Mouse (Mus musculus): Measurements from ENCODE around the gene Dnajc5. TPM values are rescaled to one million over a fixed set of nuclear protein-coding genes. Genes with fewer than 3 reads are reported as not detected.

Dnajc5 gene
- polyA plus RNA-seq, 1 experiment, result 38.6 TPM

DNA sequence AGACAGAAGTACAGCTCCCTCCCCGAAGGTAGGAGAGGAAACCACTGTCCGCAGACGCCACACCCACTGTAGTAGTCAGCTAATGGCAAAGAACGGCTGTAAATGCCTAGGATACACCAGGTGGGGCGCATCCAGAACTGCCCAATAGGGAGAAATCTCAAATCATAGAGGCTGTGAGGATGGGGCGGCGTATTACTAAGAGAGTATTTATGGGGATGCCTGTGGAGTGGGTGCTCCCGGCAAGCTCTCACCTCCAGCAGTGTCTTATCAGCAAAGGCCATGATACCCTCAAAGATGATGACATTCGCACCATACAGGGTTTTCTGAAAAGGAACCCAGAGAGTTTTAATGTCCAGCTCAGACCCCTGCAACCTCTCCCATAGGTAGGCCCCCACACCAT lies 53.7 kb downstream of the Dnajc5 start:
- Histone ChIP-seq H3K4me3 (ENCODE audit: insufficient read depth, low read depth, low read length) (no peak overlapping the region), H3K4me1 (ENCODE audit: control insufficient read depth, insufficient read depth, insufficient read length, low read length) (no peaks in the 10 kb centered on the region)

DNA sequence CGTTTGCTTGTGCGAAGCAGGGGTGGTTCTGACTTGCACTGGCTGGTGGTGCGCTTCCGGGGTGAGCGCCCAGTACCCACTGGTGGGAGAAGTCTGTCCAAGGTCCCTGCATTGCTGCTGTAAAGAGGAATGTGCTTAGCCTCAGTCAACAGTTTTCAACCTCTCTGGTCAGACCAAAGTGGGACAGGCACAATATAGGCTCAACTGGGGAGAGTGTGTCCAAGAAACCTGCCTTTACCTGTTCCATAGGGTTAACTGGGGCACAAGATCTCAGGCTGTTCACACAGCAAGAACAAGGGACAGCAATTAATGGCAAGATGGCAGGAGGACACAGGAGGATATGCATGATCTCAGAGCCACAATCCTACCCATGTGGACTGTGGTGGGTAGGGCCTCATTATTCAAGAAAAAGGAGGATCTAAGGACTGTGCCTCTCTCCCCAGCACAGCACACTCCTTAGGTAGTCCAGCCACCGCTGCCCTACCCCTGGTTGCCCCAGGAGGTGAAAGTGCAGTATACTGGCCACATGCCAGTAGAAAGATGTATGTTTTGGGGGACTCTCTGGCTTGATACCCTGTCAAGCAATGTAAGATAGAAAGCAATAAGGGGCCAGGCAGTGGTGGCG lies 54.7 kb downstream of the Dnajc5 start:
- Histone ChIP-seq H3K27ac (replicated peaks; ENCODE audit: low read depth, low read length) (no peak overlapping the region), H3K4me1 (ENCODE audit: control insufficient read depth, insufficient read depth, insufficient read length, low read length) (no peaks in the 10 kb centered on the region)

More for the DNA sequence above, 53.7 kb downstream of the Dnajc5 start:
- no peak overlapping the region for H3K27ac ChIP-seq (replicated peaks; ENCODE audit: low read depth, low read length)

DNA sequence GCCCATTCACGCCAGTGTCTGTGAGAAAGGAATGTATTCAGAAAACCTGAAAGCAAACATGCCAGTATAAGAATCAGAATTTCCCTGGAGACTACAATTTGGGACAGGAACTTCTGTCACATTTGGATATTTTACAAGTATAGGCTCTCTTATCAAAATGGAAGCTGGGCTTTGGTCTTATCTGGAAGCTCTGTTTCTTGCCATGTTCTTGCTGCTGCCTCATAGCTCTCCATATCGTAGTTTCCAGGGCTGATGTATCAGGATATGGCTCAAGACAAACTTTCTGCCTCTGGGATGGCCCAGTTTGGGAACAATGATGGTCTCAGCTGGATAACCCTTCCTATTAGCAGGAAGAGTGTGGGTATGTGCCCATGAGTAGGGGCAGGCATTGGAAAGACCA lies 56.3 kb downstream of the Dnajc5 start:
- Histone ChIP-seq H3K27ac (replicated peaks; ENCODE audit: low read depth, low read length) (no peak overlapping the region), H3K4me3 (ENCODE audit: insufficient read depth, low read depth, low read length) (no peak overlapping the region), H3K4me1 (ENCODE audit: control insufficient read depth, insufficient read depth, insufficient read length, low read length) (no peaks in the 10 kb centered on the region; the same call in 1 of the 2 replicates)

More for the DNA sequence above, 54.7 kb downstream of the Dnajc5 start:
- no peak overlapping the region for H3K4me3 ChIP-seq (ENCODE audit: insufficient read depth, low read depth, low read length)

DNA sequence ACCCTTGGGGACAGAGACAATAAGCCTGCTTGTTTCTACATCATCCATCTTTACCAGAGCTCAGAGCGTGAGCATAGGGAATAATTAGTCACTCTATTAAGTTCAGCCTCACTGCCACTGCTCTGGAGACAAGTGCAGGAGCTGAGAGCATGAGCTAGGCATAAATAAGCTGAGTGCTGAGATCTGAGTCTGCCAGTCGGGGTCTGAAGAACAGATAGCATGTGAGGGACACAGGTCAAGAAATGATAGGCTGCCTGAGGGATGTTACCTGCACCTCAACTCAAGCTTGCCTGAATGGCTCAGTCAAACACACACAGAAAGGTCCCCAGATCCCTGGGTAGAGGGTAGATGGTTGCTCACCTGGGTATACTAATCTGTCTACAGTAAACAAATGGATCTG lies 56.8 kb downstream of the Dnajc5 start:
- Histone ChIP-seq H3K4me3 (ENCODE audit: insufficient read depth, low read depth, low read length) (no peak overlapping the region), H3K4me1 (ENCODE audit: control insufficient read depth, insufficient read depth, insufficient read length, low read length) (no peaks in the 10 kb centered on the region; the same call in 1 of the 2 replicates), H3K27ac (replicated peaks; ENCODE audit: low read depth, low read length) (no peak overlapping the region)

DNA sequence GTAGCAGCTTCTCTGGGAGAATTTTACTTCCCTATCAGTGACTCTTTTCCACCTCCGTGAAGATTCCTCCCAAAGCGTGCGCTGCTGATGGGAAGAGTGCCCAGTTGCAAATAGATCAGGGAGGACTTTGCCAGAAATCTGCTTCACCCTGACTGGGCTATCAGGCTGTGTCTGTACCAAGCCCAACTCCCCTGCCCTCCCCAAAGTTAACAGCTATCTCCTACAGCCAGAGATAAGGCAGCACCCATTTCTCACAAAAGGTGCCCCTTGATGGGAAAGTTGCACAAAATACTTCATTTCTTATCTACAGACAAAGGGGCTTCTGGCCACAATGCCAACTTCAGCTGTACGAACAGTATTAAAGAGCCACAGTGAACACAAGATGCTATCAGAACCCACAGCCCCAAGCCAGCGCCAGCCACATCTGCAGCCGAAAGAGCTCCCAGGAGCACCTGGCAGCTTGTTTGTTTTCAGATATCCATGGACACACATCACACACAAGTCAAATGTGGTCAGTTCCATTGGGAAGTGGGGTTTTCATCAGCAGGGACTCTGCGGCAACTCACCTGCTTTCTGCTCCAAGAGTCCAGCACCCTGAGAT lies 57.8 kb downstream of the Dnajc5 start:
- no peak overlapping the region for H3K27ac ChIP-seq (replicated peaks; ENCODE audit: low read depth, low read length)
- H3K4me3 ChIP-seq (ENCODE audit: insufficient read depth, low read depth, low read length), result no peak overlapping the region
- no peaks in the 10 kb centered on the region; the same call in 1 of the 2 replicates for H3K4me1 ChIP-seq (ENCODE audit: control insufficient read depth, insufficient read depth, insufficient read length, low read length)

DNA sequence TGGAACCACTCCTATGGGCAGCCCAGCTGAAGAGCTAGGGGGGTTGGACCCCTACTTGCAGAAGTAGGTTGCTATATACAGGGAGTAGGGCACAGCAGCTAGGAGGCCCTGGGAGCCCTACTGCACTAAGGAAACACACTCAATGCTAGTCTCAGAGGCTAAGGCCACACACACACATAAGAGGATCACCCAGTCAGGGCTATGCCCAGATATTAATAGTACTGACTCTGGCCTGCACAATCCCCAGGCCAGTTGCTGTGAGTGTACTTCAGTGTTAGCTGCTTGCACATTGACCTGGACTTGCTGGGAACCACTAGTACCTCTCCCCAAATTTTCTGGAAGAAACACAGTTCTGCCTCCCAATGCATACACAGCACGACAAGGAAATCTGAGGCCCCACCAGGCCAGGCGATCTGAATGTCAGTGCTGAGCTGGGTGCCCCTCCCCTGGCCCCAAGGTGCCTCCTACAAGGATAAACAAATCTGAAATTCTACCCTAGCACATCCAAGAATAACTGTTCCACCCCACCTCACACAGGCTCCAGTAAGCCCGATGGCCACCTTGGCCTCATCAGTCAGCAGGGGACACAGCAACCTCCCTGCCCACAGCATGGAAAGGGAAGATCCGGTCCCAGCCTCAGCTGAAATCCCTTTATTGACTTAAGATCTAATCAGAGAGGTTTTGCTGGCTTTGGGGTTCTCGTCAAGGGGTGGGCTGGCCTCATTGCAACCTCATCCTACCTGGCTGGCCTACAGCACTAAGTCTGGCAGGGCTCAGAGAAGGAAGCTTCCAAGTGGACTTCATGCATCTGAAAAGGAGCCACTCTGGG lies 58.7 kb downstream of the Dnajc5 start:
- Histone ChIP-seq H3K27ac (replicated peaks; ENCODE audit: low read depth, low read length) (no peak overlapping the region), H3K4me3 (ENCODE audit: insufficient read depth, low read depth, low read length) (no peak overlapping the region)

DNA sequence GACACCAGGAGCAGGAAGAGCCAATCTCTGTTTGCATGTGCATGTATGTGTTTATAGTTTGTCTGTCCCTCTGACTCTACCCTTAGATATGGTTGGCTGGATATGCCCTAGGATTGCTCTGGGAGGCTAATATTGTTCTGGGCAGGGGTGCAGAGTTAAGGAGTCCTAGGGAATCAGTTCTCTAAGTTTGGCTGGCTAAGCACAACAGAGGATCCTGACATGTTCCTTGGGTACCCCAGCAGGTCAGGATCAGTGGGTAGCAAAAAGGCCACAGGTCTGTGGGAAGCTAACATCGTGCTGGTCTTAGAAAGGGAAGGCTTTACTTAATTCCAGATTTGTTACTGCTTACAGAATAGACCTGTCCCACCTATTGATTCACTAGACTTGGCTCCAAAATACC lies 59.4 kb downstream of the Dnajc5 start:
- no peaks in the 10 kb centered on the region; the same call in 1 of the 2 replicates for H3K4me1 ChIP-seq (ENCODE audit: control insufficient read depth, insufficient read depth, insufficient read length, low read length)
- no peak overlapping the region for H3K27ac ChIP-seq (replicated peaks; ENCODE audit: low read depth, low read length)
- H3K4me3 ChIP-seq (ENCODE audit: insufficient read depth, low read depth, low read length), result no peak overlapping the region

More for the DNA sequence above, 58.7 kb downstream of the Dnajc5 start:
- no peaks in the 10 kb centered on the region; the same call in 1 of the 2 replicates for H3K4me1 ChIP-seq (ENCODE audit: control insufficient read depth, insufficient read depth, insufficient read length, low read length)

DNA sequence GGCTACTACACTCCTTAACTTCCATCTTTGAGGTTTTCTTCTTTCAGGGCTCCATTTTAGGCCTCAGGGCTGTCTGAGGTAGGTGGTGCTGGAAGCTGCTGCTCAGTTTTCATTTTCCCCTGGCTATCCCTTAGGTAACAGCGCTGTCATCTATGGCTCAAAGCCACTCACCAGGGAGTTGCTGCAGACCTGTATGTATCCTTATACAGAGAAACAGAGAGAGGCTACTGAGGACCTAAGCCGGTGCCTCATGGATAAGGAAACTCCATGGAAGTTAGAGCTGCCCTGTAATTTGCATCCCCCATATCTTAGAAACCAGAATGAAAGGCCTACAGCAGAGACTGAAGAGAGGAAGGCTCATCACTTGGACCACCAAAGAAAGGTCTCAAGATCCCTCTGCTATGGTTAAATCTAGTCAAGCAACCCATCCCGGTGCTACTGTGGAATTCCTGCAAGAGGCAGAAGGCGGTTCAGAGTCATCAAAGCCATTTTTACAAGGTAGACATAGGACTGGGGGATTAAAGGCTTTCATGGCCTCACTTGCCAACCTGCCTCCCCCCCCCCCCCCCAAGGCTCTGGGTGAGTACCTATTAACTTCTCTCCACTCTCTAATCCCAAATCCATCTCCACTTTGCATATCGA lies 60.0 kb downstream of the Dnajc5 start:
- H3K27ac ChIP-seq (replicated peaks; ENCODE audit: low read depth, low read length), result peak overlapping the region; percentile 64
- H3K4me1 ChIP-seq (ENCODE audit: control insufficient read depth, insufficient read depth, insufficient read length, low read length), result no peaks in the 10 kb centered on the region; the same call in 1 of the 2 replicates
- H3K4me3 ChIP-seq (ENCODE audit: insufficient read depth, low read depth, low read length), result peak overlapping the region; percentile 76

DNA sequence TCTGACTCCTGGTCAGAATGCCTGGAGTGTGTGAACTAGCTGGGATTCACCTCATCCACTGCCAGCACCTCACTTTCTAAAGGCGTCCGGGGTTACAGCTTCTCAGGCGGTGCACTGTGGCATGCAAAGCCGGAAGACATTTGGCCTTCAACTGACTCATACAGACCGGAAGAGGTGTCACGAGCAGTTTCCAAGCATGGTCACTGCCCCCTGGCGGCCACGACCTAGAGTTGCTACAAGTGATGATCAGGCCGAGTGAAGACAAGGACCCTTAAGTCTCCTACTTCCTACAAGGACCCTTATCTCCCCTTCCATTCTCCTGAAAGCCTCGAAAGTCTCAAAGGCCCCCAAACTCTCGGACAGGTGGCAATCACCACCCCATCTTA lies 60.7 kb downstream of the Dnajc5 start:
- H3K4me3 ChIP-seq (ENCODE audit: insufficient read depth, low read depth, low read length), result peak overlapping the region; percentile 76
- H3K4me1 ChIP-seq (ENCODE audit: control insufficient read depth, insufficient read depth, insufficient read length, low read length), result no peaks in the 10 kb centered on the region; the same call in 1 of the 2 replicates
- peak overlapping the region; percentile 76 for H3K27ac ChIP-seq (replicated peaks; ENCODE audit: low read depth, low read length)

DNA sequence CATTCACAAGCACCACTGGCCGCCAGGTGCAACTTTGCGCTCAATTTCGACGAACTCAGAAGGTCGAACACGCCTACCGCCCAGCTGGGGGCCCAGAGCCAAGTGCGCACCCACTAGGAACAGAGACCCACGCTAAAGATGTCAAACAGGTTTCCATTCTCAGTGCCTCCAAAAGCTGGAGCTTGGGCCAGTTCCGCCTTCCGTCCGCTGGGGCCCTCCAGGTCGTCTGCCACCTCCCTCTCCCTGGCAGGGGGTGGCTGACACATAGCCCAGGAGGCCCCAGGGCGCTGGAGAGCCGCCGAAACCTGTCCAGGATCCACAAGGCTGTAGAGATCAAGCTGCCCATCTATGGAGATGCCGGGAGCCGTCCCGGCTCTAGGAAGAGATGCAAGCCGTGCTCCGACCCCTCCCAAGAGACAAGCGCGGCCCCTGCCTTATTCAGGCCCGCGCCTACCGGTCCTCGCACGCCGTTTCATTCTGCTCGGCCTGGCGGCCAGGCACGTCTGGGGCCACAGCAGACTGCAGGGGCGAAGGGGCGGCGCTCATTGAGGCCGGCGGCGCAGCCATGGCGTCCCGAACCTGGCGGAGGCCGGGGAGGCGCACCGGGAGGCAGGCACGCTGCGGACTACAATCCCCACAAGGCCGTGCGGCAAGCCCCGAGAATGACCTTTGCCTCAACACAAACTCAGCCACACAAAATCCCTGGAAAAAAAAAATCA lies 61.3 kb downstream of the Dnajc5 start:
- H3K27ac ChIP-seq (replicated peaks; ENCODE audit: low read depth, low read length), result peak overlapping the region; percentile 76
- H3K4me1 ChIP-seq (ENCODE audit: control insufficient read depth, insufficient read depth, insufficient read length, low read length), result no peaks in the 10 kb centered on the region; the same call in 1 of the 2 replicates
- H3K4me3 ChIP-seq (ENCODE audit: insufficient read depth, low read depth, low read length), result peak overlapping the region; percentile 76

DNA sequence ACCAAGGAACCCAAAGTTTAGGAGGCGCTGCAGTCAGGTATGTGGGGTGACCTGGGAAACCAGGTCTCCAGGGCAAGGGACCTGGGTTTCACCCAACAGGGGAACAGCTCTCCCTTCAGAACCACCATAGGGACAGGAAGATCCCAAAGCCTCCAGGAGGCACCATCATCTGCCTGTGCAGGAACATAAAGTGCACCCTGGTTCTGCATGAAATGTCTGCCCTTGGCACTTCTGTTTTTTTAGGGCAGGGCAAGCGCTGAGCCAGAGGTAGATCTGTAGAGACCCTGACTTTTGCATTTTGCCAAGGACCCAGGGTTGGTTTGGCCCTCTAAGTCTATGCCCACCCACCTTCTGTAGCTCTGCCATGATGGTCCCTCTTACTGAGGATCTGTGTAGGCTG lies 62.1 kb downstream of the Dnajc5 start:
- Histone ChIP-seq H3K4me1 (ENCODE audit: control insufficient read depth, insufficient read depth, insufficient read length, low read length) (no peaks in the 10 kb centered on the region; the same call in 1 of the 2 replicates), H3K27ac (replicated peaks; ENCODE audit: low read depth, low read length) (no peak overlapping the region), H3K4me3 (ENCODE audit: insufficient read depth, low read depth, low read length) (no peak overlapping the region)

DNA sequence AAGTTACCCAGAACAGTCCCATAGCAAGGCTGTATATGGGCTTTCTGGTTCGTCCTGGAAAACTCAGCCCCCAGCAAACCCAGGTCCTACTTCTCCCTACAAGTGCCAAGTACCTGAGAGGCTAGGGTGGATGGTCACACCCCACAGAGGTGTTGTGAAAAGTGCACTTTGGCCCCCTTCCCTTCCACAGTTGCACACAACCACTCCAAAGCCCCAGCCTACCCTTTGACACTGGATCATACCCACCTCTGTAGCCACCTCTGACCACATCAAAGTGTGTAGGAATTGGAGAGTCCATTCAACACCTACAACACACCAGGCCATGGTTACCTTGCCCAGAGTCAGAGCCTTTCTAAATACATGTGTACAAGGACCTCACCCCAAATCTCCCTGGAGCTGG lies 62.7 kb downstream of the Dnajc5 start:
- Histone ChIP-seq H3K27ac (replicated peaks; ENCODE audit: low read depth, low read length) (no peak overlapping the region), H3K4me1 (ENCODE audit: control insufficient read depth, insufficient read depth, insufficient read length, low read length) (no peaks in the 10 kb centered on the region; the same call in 1 of the 2 replicates), H3K4me3 (ENCODE audit: insufficient read depth, low read depth, low read length) (no peak overlapping the region)

DNA sequence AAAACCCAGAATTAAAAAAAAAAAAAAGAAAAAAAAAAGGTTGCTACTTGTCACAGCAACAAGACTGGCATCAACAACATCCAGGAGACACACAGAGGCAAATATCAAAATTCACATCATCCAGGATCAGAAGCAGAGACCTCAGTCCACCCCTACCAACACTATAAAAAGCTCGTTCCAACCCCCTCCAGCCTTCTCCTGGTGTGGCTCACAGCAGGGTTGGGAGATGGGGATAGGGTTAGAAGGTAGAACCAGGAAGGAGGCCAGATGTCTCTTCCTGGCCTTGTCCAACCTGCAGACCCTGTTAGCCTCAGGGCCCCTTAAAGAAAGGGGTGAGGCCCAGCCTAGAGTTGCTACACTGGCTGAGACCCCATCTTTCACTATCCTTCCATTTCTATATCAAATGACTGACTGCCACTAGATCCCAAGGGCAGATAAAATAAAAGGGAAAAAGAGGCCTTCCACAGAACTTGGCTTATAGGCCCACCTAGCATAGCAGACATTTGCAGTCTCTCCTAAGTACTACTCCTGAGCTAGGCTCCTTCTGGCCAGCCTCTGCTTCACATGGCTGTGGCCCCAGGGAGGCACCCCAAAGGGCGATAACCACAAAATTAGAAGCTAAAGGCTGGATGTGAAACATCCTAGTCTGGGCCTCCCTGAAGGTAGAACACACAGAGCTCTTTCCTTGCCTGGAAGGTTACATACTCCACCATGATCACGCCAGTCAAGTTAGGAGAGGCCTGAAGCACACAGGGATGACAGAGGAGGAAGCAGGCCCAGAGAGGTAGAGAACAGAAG lies 63.4 kb downstream of the Dnajc5 start:
- no peaks in the 10 kb centered on the region; the same call in 1 of the 2 replicates for H3K4me1 ChIP-seq (ENCODE audit: control insufficient read depth, insufficient read depth, insufficient read length, low read length)
- no peak overlapping the region for H3K4me3 ChIP-seq (ENCODE audit: insufficient read depth, low read depth, low read length)
- no peak overlapping the region for H3K27ac ChIP-seq (replicated peaks; ENCODE audit: low read depth, low read length)

DNA sequence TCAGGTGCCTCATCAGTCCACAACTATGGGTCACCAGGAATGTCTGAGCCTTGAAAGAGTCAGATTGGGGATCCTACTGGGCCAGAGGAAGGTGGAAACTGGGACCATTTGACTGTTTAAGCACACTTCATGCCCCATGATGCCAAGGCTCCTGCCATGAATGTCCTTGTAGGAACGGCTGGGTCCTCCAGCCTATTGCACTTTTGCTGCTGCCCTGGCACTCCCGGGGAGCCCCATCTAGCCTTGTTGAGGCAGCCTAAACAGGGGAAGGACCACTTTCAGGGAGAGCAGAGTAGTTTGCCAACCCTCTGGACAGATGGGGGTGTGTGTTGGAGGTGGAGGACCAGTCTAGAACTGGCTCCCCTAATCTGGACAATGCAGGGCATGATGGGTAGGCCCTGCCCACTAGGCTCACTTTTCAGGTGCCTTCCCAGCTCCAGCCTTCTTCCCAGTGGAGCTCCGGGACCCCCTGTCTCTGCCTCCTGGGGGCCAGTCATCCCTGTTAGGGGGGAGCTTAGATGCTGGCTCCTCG lies 64.2 kb downstream of the Dnajc5 start, which contains the start of gene Uckl1:
Uckl1 (minus strand) TSS at position 482 of the 532 bp plus-strand sequence.
- no peak within 1 kb of the TSS for H3K27ac ChIP-seq (replicated peaks; ENCODE audit: low read depth, low read length)
- no peaks in the 10 kb centered on the region; the same call in 1 of the 2 replicates for H3K4me1 ChIP-seq (ENCODE audit: control insufficient read depth, insufficient read depth, insufficient read length, low read length)
- H3K4me3 ChIP-seq (ENCODE audit: insufficient read depth, low read depth, low read length), result no peak within 1 kb of the TSS

All from brown adipose tissue, adult 24 weeks (tissue).